Mouse (Mus musculus) frontal cortex, postnatal 10 days (tissue): ENCODE data around the gene Klhl23.

ENCODE experiments used
- DNase-seq, 2 experiments: peaks; one replicate each; pipeline ENCODE4 v3.0.0; 2022; ENCODE audit warnings: low spot score in 2 of 2, mixed read lengths in 1 of 2

The Klhl23 gene

DNA sequence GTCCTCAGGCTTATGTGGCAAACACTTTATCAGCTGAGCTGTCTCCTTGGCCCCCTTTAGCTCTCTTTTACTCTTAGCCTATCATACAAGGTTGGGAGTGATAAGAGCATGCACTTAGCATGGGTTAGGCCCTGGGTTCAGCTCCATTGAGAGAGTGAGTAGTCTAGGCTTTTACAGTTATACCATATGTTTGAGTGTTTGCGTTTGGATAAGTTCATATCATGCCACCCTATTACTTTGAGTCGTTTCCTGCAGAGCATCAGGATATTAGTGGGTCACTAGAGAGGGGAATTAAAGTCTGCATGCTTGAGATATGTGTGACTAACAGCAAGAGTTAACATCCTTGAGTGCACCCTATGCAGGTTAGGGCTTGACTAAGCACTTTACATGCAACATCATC lies 7.9 kb downstream of the Klhl23 start:
- no peak for DNase-seq

DNA sequence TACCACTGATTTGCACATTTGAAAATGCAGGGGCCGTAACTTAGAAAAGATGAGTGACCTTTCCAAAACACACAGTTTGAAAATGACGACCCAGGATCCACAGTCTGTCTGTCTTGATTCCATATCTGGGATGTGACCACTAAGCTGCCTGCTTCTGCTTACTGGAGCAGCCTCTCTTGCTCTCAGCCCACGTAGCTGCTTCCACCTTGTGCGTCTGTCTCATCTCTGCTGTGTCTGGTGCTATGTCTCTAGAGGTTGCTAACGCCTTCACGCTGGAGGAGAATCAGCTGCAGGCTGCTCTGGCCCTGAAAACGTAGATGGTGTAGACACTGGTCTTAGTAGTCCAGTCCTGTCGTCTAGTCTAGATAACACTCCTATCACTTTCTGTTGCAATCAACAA lies 8.4 kb downstream of the Klhl23 start:
- DNase-seq, result no peak

DNA sequence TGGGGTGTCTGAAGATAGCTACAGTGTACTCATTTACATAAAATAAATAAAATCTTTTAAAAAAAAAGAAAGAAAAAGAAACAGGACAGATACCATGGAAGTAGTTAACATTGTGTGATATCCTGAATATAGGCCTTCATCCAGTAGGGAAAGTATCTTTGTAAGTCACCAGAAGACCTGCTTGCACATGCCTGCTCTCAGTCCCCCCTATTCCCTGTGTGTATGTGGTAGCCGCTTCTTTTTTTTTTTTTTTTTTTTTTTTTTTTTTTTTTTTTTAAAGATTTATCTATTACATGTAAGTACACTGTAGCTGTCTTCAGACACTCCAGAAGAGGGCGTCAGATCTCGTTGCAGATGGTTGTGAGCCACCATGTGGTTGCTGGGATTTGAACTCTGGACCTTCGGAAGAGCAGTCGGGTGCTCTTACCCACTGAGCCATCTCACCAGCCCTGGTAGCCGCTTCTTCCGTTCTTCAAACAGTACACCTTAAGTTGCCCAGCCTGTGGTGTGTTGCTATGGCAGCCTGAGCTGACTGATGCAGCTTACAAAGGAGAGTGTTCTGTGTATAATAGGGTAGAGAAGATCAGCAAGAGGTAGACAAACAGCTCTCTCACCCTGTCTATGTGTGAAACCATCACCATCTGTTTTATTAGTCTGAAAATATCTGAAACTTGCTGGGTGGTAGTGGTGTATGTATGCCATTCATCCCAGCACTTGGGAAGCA lies 15.7 kb downstream of the Klhl23 start:
- no peak for DNase-seq

DNA sequence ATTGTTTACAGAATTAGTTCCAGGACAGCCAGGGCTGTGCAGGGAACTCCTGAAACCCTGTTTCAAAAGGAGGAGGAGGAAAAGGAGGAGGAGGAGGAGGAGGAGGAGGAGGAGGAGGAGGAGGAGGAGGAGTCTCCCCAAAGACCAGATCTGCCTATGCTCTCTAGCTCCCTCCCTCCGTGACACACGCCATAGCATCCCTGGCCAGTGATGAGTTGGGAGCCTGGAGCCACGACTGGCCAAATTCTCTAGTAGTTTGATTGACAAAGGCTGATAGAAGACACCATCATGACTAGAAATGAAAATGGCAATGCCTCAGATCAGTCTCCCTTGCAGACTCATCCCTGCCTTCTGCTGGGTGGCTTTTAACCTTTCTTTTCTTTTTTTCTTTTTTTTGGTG lies 16.3 kb downstream of the Klhl23 start:
- DNase-seq, result no peak

DNA sequence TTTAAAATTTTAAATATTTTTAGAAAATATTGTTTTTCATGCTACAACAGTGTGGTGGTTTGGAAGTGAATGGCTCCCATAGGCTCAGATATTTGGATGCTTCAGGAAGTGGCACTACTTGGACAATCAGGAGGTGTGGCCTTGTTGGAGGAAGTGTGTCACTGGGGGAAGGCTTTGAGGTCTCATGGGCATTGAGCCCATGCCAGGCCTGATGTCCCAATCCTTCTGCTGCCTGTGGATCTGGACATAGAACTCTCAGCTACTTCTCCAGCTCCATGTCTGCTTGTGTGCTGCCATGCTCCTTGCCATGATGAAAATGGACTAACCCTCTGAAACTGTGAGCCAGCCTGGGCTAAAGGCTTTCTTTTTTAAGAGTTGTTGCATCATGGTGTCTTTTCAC lies 17.0 kb downstream of the Klhl23 start:
- no peak for DNase-seq

DNA sequence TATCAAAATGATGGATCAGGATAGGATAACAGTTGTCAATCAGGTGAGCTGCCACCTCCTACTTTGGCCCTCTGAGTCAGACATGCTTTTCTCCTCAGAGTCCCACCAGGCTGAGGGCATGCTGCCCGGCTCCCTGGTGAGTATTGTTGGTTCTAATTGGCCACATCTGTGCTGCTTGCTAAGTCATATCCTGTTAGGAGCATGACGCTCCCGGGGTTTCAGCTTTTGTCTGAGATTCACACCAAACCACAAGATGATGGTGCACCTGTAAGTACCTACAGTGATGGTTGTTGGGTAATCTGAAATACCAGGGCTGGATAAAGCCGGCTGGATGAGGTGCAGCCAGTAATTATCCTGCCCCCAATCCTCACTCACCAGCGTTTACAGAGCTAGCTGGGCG lies 18.5 kb downstream of the Klhl23 start:
- no peak for DNase-seq

DNA sequence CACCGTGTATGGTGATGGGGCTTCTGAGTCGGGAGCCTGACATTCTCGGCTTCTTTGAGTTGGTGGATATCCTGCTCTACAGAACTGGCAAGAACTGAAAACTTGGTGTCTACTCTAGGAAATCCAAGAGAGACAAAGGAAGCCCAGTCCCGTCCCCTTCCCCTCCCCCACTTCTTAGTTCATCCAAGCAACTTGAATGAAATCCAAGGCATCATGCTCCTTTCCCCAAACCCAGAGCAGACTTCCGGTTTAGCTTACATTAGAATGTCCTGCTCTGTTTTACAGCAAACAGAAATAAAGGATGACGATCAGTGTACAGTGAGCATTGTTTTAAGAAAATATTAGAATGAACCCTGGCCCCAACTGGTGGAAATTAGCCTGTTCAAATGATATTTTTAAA lies 27.5 kb downstream of the Klhl23 start:
- DNase-seq, result no peak

DNA sequence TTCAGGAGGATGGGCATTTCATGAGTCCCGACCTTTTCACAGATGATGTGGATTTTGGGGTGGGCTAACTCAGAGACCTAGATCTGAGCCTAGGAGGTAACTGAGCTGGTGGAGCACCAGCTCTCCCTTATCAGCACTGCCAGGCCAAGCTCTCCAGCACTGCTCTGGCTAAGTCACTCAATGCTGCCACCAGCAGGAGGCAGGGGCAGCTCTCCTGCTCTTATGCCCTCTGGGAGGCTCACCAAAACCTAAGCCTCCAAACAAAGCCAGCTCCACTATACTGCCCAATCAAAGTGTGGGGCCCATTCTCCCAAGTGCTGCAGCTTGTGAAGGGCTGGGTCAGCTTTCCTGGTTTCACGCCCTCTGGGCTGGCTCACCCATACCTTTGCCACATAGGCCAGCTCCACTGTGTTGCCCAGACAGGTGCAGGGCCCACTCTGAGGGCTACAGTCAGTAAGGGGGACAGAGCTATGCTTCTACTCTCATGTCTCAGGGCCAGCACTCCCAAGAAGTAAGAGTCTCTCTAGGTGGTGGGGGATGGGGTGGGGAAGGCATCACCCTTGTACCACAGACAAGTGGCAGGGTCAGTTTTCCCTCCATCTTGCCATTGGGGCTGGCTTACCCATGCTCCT lies 29.8 kb downstream of the Klhl23 start:
- no peak for DNase-seq

DNA sequence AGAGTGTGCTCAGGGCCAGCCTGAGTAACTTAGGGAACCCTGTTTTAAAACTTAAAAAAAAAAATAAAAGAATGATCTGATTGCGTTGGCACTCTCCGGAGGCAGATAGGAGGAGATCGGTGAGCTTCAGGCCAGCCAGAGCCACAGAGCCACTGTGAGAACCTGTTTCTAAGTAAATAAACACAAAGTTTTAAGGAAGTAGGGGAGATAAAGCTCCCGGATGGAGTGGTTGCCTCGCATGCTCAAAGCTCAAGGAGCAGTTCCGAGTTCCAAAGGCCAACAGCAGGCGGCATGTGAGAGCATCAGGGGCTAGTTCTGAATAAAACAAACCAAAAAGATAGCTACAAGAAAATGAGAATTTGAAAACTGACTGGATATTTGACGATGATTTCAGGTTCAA lies 34.6 kb downstream of the Klhl23 start:
- DNase-seq, result no peak

DNA sequence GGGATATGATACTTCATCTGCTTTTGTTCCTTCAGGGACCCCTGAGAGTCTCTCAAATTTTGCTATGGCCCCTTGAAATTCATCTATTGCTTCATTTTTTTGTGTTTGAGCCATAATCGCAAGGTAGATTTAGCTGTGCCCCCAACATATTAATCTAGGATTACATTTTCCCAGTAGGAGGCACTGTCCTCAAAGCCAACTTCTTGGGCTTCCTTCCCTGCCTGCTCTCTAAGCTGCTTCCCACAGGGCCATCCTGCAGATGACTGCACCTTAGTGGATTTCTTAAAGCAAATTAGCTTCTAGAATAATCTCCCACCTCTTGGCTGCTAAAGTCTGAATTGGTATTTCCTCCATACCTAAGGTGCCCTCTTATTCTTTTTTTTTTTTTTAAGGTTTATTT lies 36.1 kb downstream of the Klhl23 start:
- no peak for DNase-seq

DNA sequence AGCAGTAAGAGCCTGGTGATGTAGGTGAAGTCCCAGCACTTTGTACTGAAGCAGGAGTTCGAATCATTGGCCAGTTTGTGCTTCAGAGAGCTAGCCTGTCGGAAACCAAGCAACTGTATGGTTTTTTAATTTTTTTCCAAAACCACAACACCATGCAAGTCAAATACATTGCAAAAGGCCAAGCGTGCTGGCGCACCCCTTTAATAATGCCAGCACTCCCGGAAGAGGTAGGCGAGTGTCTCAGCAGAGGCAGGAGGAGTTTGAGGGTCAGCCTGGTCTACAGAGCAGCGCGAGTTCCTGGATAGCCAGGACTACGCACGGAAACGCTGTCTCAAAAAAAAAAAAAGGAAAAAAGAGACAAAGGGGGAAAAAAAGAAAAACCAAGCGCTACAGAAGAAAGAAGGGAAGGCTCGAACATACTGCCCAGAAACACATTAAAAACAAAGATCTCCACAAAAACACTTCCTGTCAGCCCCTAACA lies 39.3 kb downstream of the Klhl23 start:
- DNase-seq, result no peak

DNA sequence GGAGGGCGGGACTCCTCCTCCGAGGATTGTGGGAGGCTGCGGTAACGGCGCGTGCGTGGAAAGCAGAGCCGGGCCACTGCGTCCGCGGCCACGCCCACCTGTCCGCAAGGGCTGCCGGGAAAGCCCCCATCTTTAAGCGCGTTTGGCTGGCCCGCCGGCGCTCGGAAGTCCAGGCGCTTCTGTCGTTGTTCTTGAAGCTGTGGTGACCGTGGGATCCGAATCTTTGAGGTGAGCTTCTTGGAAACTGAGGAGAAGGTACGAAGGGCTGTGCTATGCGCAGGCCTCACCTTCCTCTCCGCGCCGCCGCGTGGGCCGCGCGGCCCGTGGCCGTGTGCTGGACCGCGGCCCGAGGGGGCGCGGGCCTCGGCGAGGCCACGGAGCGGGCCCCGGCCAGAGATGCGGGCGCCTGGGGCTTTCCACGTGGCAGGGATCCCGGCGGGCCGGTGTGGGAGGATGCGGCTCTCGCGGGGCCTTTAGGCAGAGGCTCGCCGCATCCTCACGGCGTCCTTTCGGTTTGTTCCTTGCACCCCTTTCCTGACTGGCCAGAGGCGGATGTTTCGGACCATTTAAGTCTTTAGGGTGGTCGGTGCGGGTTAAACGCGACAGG lies 39.8 kb downstream of the Klhl23 start, which contains the start of gene Ssb:
Gene Ssb (plus strand): TSS at position 78 of the 607 bp plus-strand sequence.
- peak; percentile 83 to 92 for DNase-seq

DNA sequence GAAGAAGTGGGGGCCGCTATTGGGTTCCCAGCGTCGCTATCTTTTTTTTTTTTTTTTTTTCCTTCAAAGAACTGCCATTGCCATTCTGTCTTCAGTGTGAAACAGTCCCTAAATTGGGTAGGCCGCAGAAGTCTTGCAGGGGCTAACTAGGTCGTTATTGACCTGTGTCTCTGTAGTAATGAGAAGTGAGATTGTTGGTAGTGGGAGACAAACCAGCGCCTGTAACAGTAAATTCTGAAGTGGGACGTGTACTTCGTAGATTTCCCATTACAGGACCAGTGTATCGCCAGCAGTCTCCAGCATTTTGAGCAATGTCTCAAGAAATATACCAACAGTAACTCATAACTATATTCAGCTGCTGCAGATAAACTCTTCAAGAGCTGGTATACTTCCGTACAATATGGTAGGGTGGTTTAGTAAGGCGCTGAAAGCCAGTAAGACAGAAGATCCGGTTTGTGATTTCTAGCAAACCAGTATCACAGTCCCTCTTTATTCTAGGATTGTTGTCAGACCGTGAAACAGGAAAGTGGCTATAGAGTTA lies 40.4 kb downstream of the Klhl23 start:
- no peak for DNase-seq

DNA sequence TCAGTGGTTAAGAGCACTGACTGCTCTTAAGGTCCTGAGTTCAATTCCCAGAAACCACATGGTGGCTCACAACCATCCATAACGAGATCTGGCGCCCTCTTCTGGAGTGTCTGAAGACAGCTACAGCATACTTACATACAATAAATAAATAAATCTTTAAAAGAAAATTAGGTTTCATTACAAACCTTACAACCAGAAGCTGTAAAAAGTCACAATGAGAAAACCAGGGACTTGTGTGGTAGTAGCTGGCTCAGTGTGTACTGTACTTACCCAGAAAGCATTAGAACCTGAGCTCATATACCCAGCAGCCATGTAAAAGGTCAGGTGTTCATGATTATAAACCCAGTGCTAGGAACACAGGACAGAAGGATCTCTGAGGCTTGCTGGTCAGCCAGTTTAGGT lies 62.2 kb downstream of the Klhl23 start:
- no peak for DNase-seq

DNA sequence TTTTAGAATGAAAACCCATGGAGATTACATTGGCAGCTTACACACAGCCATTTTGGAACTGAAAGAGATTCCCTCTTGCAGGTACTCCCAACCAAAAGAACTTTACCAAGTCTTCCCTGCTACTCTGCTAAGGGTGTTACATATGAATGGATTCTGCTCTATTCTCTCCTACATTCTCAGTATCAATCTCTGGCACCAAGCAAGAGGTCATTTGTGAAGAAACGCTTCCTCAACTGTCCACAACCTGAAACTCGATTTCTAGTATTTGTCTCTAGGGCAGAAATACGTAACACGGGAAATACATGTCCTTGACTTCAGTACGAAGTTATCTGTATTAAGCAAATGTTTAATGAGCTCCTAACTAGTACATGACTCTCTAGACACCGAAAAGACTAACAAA lies 62.8 kb downstream of the Klhl23 start:
- no peak for DNase-seq

DNA sequence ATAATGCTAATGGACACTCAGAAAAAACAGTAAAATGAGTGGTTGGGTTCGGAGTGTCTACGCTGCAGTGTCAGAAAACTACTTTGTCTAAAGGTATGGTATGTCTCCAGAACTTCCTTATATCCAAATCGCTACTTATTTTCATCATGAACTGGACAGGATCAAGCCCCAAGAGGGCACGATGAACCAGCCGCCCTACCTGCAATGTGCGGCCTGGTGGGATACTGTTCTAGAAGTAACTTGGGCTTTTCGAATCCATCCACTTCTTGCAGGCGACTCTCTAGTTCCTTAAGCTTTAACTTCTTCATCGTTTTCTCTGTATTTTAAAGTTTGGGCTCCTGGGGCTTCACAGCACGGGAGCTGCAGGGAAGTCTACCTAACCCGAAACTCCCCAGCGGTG lies 63.3 kb downstream of the Klhl23 start:
- DNase-seq, result no peak

DNA sequence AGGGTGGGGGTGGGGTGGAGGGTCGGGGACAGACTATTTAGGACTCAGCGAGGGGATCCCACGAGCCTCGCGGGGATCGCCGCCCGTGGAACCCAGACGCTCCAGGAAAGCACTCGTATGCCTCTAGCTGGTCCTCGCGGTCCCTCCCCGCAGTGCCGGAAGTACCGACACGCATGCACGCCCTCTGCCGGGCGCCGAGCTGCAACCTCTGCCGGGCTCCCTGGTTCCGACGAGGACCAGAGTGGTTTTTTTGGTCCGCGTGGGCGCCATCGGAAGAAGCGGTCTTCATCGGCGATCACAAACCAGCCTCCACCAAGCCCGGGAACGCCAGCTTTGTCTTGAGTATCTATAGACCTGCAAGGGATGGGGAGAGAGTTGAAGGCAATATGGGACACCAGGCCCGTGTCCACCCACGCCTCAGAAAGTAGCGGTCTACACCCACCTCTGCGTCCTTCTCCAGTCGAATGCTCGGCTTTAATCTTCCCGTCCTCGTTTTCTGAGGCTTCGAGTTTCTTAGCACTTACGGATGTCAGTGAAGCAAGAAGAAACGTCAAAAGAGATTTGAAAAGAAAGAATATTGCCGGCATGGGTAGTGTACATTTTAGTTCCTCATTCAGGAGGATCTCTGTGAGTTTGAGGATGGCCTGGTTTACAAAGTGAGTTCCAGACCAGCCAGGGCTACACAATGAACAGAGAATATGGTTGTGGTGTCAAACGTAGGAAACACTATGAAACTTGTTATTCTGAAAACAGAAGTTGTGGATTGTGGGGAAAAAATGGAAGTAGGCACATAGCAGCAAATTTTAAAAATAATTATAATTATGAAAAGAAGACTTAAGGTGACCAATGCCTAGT lies 63.9 kb downstream of the Klhl23 start, which contains the start of gene Mettl5:
Gene Mettl5 (minus strand): TSS at position 165 of the 855 bp plus-strand sequence.
- peak; percentile 83 to 89 for DNase-seq
